Mouse (Mus musculus) C2C12 (cell line): Measurements from ENCODE around the gene Trim14. TPM values are rescaled to one million over a fixed set of nuclear protein-coding genes. Genes with fewer than 3 reads are reported as not detected.

Source experiments
- H3K27me3 ChIP-seq: one replicate; pipeline ENCODE4 v1.6.1; 2011; ENCODE audit not compliant: control insufficient read depth, insufficient read depth, insufficient read length
- H3K36me3 ChIP-seq: one replicate; pipeline ENCODE4 v1.6.1; 2011; ENCODE audit not compliant: control insufficient read depth, insufficient read depth
- H3K4me3 ChIP-seq: one replicate; pipeline ENCODE4 v1.5.1; 2011; ENCODE audit warnings: mild to moderate bottlenecking, control low read depth; ENCODE audit not compliant: poor library complexity, insufficient read depth, severe bottlenecking
- H3K79me2 ChIP-seq: one replicate; pipeline ENCODE4 v1.6.1; 2011; ENCODE audit not compliant: control insufficient read depth, insufficient read depth
- H3K79me3 ChIP-seq: one replicate; pipeline ENCODE4 v1.6.1; 2011; ENCODE audit warnings: low read depth, control low read depth
- H3ac ChIP-seq: one replicate; pipeline ENCODE3; 2011; ENCODE audit warnings: low read depth; ENCODE audit not compliant: control insufficient read depth, insufficient read length
- CEBPB ChIP-seq: IDR thresholded peaks from one replicate; pipeline ENCODE4 v1.6.1; 2011; ENCODE audit warnings: low read depth, mild to moderate bottlenecking, control low read depth, moderate library complexity
- CTCF ChIP-seq: IDR thresholded peaks from one replicate; pipeline ENCODE4 v1.5.1; 2011; ENCODE audit not compliant: control insufficient read depth, insufficient read depth, insufficient read length
- FOSL1 ChIP-seq: IDR thresholded peaks from one replicate; pipeline ENCODE4 v1.8.0; 2011; ENCODE audit warnings: mild to moderate bottlenecking, low read length; ENCODE audit not compliant: poor library complexity, insufficient read depth, severe bottlenecking
- MAX ChIP-seq: IDR thresholded peaks from one replicate; pipeline ENCODE4 v1.6.1; 2011; ENCODE audit warnings: mild to moderate bottlenecking, control low read depth
- MYOD1 ChIP-seq: IDR thresholded peaks from one replicate; pipeline ENCODE4 v1.6.1; 2011; ENCODE audit warnings: low read depth; ENCODE audit not compliant: control insufficient read depth, insufficient read length
- MYOG ChIP-seq: IDR thresholded peaks from one replicate; pipeline ENCODE4 v1.6.1; 2011; ENCODE audit not compliant: control insufficient read depth, insufficient read length; ENCODE audit errors: extremely low read depth
- USF1 ChIP-seq: IDR thresholded peaks from one replicate; pipeline ENCODE4 v1.6.1; 2011; ENCODE audit warnings: low read depth, mild to moderate bottlenecking, control low read depth, moderate library complexity
- polyA plus RNA-seq: library from polyadenylated mRNA; unstranded; fragments of >200 nt; fragmentation: generic; extraction: Trizol; gene quantifications from one replicate; pipeline ENCODE4 v1.2.1, GENCODE M21; 2012; ENCODE audit warnings: missing spikeins

The Trim14 gene
- polyA plus RNA-seq, 1 experiment, result 0.12 TPM

DNA sequence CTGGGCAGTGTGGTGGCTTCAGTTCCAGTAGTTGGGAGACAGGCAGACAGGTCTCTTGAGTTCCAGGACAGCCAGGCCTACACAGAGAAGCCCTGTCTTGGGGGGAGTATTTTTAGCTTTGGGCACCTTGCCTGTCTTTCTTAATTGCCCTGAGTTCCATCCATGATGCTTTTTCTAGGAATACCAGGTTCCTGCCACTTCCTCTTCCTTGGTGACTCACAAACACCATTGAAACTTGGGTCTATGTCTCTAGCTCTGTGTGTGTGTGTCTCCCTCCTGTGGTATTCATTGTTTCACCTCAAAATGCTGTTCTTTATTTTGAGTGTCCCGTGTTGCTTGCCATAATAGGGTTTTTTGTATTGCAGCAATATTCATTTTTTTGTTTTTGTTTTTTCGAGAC, 77.5 kb downstream of the Trim14 start:
- Histone ChIP-seq H3K36me3 (peaks cover 87% of the 10 kb centered on the region), H3K27me3 (no peaks in the 10 kb centered on the region), H3K79me2 (peaks cover 100% of the 10 kb centered on the region), H3K79me3 (peaks cover 100% of the 10 kb centered on the region), H3ac (no peak overlapping the region), H3K4me3 (no peak overlapping the region)
- no peak for TF ChIP-seq USF1
- TF ChIP-seq MYOG, result no peak
- TF ChIP-seq MYOD1, result no peak
- TF ChIP-seq CEBPB, result no peak
- no peak for TF ChIP-seq MAX
- TF ChIP-seq CTCF, result no peak
- no peak for TF ChIP-seq FOSL1

DNA sequence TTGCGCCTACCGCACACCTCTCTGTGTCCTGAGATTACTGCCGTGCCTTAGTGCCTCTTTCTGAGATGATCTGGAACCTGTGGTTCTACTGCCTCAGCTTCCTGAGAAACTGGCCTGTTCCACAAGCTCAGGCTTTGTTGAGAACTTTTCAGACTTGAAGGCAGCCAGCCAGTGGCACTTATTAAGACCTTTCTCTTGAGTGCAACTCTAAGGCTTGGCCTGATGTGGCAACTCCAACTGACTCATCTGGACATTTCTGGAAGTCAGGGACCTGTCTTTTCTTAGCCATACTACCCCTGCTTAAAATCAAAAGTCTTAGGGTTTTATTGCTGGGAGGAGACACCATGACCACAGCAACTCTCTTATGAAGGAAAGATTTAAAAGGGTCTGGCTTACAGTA, 78.8 kb downstream of the Trim14 start:
- Histone ChIP-seq H3K27me3 (no peaks in the 10 kb centered on the region), H3ac (no peak overlapping the region), H3K79me2 (peaks cover 100% of the 10 kb centered on the region), H3K79me3 (peaks cover 100% of the 10 kb centered on the region), H3K4me3 (no peak overlapping the region), H3K36me3 (peaks cover 81% of the 10 kb centered on the region)
- TF ChIP-seq FOSL1 (no peak), MYOD1 (no peak), MAX (no peak), USF1 (no peak), CTCF (no peak), MYOG (no peak), CEBPB (no peak)

DNA sequence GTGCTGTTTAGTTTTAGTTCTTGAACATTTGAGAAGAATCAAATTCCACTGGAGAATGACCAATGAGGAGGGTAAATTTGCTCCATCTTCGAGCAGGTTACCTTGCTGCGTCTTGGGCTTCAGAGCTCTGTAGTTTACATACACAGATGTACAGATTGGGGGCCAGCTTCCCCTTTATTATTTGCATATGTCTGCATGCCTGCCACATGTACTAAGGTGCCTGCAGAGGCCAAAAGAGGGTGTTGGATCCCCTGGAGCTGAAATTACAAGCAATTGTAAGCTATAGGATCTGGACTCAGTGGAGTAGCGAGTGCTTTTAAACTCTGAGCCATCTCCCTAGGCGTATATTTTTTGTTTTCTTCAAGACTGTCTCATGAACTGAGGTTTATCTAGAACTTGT, 79.2 kb downstream of the Trim14 start:
- Histone ChIP-seq H3K79me3 (peaks cover 95% of the 10 kb centered on the region), H3K4me3 (no peak overlapping the region), H3K36me3 (peaks cover 77% of the 10 kb centered on the region), H3K27me3 (no peaks in the 10 kb centered on the region), H3K79me2 (peaks cover 100% of the 10 kb centered on the region), H3ac (no peak overlapping the region)
- TF ChIP-seq USF1, result no peak
- TF ChIP-seq MAX, result no peak
- TF ChIP-seq FOSL1, result no peak
- no peak for TF ChIP-seq CTCF
- TF ChIP-seq MYOD1, result no peak
- TF ChIP-seq CEBPB, result no peak
- TF ChIP-seq MYOG, result no peak

DNA sequence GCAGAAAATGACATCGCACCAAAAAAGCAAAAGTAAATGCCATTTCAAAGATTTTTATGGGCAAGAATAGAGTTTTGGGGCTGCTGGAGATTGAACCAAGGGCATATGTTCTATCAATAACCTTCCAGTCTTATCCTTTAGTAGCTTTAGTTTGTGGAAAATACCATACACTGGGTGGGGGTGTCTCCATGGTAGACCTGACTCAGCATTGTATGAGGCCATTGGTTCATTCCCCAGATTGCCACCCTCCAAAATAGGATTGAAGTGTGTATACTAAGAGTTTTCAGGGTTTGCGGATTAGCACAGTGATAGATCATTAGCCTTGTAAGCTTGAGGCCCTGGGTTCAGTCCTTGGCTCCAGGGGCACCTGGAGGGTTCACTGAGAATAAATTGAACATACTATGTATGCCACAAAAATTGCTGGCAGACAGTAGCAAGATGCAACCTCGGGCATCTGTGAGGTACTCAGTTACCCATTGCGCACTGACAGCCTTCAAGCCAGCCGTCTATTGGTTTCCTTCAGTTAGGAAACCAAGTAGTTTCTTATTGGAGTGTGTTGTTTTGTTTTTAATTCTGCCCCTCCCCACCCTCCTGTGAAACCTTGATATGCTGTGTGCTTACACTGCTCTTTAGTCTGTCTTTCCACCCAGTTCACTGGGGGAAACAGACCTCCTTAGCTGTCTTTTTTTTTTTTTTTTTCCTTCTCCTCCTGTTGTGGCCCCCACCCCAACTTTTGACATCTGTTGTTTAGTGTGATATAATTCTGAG, 81.7 kb downstream of the Trim14 start:
- Histone ChIP-seq H3K4me3 (no peak overlapping the region), H3K36me3 (peaks cover 52% of the 10 kb centered on the region), H3K27me3 (no peaks in the 10 kb centered on the region)

DNA sequence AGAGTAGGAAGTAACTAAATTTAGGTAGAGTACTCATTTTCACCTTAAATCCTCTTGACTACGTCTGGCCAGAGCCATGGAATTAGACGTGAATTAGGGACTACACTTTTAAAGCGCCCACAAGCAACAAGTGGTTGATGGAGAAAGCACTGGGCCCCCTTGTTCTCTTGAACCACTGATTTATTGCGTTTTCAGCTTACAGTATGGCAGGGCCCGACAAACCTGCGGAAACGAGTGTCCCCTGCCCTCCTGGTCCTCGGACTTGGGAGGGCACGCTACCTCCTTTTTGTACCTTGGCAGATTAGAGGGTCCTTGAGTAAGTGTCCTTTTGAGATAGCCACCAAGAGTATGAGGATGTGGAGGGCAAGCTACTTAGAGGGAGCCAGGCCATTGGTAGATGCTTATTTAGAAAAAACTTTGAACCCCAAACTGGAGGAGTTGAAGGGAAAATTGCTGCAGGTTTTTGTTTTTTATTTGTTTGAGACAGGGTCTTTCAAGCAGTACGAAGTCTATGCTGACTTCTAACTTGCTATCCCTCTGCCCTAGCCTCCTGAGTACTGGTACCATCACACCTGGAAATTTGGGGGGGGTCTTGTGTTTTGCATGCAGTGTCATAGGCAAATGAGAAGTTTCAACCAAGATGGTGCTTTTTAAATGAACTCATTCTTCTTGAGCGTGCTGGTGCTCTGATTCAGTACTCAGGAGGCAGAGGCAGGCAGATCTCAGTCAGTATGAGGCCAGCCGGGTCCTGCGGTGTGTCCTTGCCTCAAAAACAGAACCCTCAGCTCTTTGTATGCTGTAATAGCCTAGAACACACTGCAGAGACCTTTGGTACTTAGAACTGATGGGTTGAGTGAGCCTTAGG, 82.9 kb downstream of the Trim14 start:
- Histone ChIP-seq H3K79me3 (peaks cover 59% of the 10 kb centered on the region), H3ac (peak overlapping the region; percentile 94), H3K4me3 (peak overlapping the region; percentile 72), H3K27me3 (no peaks in the 10 kb centered on the region), H3K36me3 (peaks cover 48% of the 10 kb centered on the region), H3K79me2 (peaks cover 69% of the 10 kb centered on the region)
- no peak for TF ChIP-seq CEBPB
- no peak for TF ChIP-seq FOSL1
- no peak for TF ChIP-seq MAX
- TF ChIP-seq CTCF, result no peak
- no peak for TF ChIP-seq USF1
- no peak for TF ChIP-seq MYOG
- no peak for TF ChIP-seq MYOD1

More for the DNA sequence above, 81.7 kb downstream of the Trim14 start:
- TF ChIP-seq MYOG, result no peak
- Histone ChIP-seq H3K79me3 (peaks cover 71% of the 10 kb centered on the region), H3K79me2 (peaks cover 81% of the 10 kb centered on the region), H3ac (no peak overlapping the region)

DNA sequence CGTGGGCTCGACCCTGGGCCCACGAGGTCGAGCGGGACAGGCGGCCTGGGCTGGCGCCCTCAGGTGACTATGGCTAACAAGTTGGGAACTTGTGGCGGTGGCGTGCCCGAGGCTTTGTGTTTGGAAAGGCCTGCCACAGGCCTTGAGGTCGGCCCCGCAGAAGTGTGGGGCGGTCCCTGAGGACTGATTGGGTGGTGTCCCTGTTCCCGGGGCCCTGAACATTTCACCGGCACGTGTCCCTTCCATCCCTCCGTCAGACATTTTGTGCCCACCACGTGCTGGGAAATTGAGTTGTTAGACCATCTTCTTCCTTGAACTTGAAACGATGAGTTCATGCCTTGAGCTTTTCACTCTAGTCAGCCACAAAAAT, 83.5 kb downstream of the Trim14 start:
- Histone ChIP-seq H3K79me3 (peaks cover 52% of the 10 kb centered on the region), H3ac (peak overlapping the region; percentile 94), H3K36me3 (peaks cover 42% of the 10 kb centered on the region), H3K27me3 (no peaks in the 10 kb centered on the region), H3K79me2 (peaks cover 63% of the 10 kb centered on the region), H3K4me3 (peak overlapping the region; percentile 72)
- TF ChIP-seq FOSL1 (no peak), MAX (peak; percentile 100), USF1 (peak; percentile 82), CTCF (no peak)
